Comparison of ENCODE assay signal across 8 mouse cellular contexts in the genomic region with DNA sequence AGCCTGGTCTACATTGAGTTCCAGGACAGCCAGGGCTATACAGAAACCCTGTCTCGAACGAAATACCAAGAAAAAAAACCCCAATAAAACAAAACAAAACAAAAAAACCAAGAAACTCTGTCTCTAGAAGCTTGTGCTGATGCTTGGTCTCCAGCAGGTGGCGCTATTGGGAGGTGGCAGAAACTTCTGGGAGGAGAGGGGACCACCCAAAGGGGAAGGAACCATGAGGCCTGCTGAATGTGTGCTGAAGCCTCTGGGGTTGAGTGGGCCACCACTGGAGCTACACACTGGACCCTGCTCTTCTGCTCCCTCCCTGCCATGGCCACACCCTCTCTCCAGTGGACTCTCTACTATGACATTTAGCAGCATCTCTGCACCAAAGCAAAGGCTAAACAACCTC. TPM values are rescaled to one million over a fixed set of nuclear protein-coding genes. Genes with fewer than 3 reads are reported as not detected.
DNase-seq lines count a peak whose midpoint lies in the region; ATAC-seq and TF ChIP-seq lines count a peak whose summit lies in the region.
"Had no signal": no experiment of that assay in that cellular context is flagged by ENCODE, and none has a peak within 500 bp of the region (broad histone marks: within the 10 kb centered on the region; RNA-seq: fewer than 3 reads in every experiment).

No protein-coding gene starts in this region.

- no peak for ATAC-seq in liver, embryonic 14.5 days (ENCODE audit: insufficient read depth)

- TF ChIP-seq EP300 in liver, embryonic 14.5 days (IDR thresholded peaks at IDR 0.05; ENCODE audit: low read depth) = no peak

- no peak overlapping the region for H3K9ac ChIP-seq in liver, embryonic 14.5 days (replicated peaks)
- H3K9ac ChIP-seq: heart, embryonic 15.5 days had no signal

- WGBS in thymus, adult 2 months = 13% methylated on average over 3 of the region's 3 CpGs
- whole genome bisulfite sequencing in liver, embryonic 14.5 days (ENCODE audit: insufficient replicate concordance) = 20% methylated on average over 3 of the region's 3 CpGs

- no peak overlapping the region for H3K4me2 ChIP-seq in liver, embryonic 14.5 days (ENCODE audit: low read depth)
- H3K4me2 ChIP-seq: heart, embryonic 15.5 days had no signal

- peaks cover 53% of the 10 kb centered on the region for H3K36me3 ChIP-seq in thymus, adult 2 months (ENCODE audit: control insufficient read depth, insufficient read depth, low read length)
- peaks cover 52% of the 10 kb centered on the region for H3K36me3 ChIP-seq in liver, embryonic 14.5 days (replicated peaks; ENCODE audit: control insufficient read depth, insufficient read depth, low read depth)

- H3K27me3 ChIP-seq in thymus, adult 2 months (ENCODE audit: control insufficient read depth, insufficient read depth, low read length) = no peaks in the 10 kb centered on the region
- H3K27me3 ChIP-seq in liver, embryonic 14.5 days (ENCODE audit: control insufficient read depth, insufficient read depth, low read length) = no peaks in the 10 kb centered on the region
- H3K27me3 ChIP-seq: heart, embryonic 15.5 days had no signal

- DNase-seq in heart, postnatal 36 days = peak; percentile 61 to 67
- no peak for DNase-seq in heart, adult 8-10 months (ENCODE audit: low spot score)
- peak; percentile 64 for DNase-seq in thymus, adult 2 months
- no peak for DNase-seq in thymus, adult 18-20 months
- DNase-seq in c-Kit-positive CD71-negative TER-119-negative erythroid progenitor cells, embryonic 14.5 days (ENCODE audit: low read depth) = peak; percentile 72
- no peak for DNase-seq in liver, embryonic 14.5 days (ENCODE audit: low read depth in 3 of 3, low spot score in 3 of 3)
- peak; percentile 81 for DNase-seq in thymus, postnatal 14 days

- H3K4me3 ChIP-seq in thymus, adult 2 months (ENCODE audit: control insufficient read depth, insufficient read depth, low read length) = no peak overlapping the region
- H3K4me3 ChIP-seq in liver, embryonic 14.5 days (ENCODE audit: insufficient read depth in 1 of 2, low read depth in 2 of 2, low read length in 2 of 2) = no peak overlapping the region
- H3K4me3 ChIP-seq: heart, embryonic 15.5 days had no signal

- H3K9me3 ChIP-seq in liver, embryonic 14.5 days (ENCODE audit: control insufficient read depth, low read length) = no peaks in the 10 kb centered on the region
- H3K9me3 ChIP-seq: heart, embryonic 15.5 days had no signal

- intact Hi-C loops in heart, postnatal 36 days (cut with DNase I) = no loop called here

- H3K4me1 ChIP-seq in thymus, adult 2 months (replicated peaks; ENCODE audit: control insufficient read depth, insufficient read depth, low read length) = peaks cover 8% of the 10 kb centered on the region
- H3K4me1 ChIP-seq in liver, embryonic 14.5 days (replicated peaks; ENCODE audit: control insufficient read depth in 2 of 2, insufficient read depth in 2 of 2, low read length in 1 of 2) = peaks cover 8 to 9% of the 10 kb centered on the region in 2 experiments

- no peak overlapping the region for H3K27ac ChIP-seq in thymus, adult 2 months (ENCODE audit: control insufficient read depth, insufficient read depth, low read length)
- H3K27ac ChIP-seq in liver, embryonic 14.5 days = no peak overlapping the region
- H3K27ac ChIP-seq: heart, embryonic 15.5 days had no signal

- no peak for TF ChIP-seq POLR2A in thymus, adult 2 months (IDR thresholded peaks at IDR 0.05; ENCODE audit: control insufficient read depth, extremely low read depth, insufficient read depth, low read length, poor library complexity)

- peak; percentile 68; the same call in 1 of the 2 replicates for TF ChIP-seq CTCF in thymus, adult 2 months (IDR thresholded peaks at IDR 0.05; ENCODE audit: borderline replicate concordance, control insufficient read depth, extremely low read depth, insufficient read depth, low read length, poor library complexity)
- TF ChIP-seq CTCF in liver, embryonic 14.5 days (IDR thresholded peaks at IDR 0.05; ENCODE audit: low read depth) = peak; percentile 92

RNA-seq across cellular contexts. Expression of a gene that starts 4.2 kb away (rescaled TPM):
- total RNA-seq in heart, postnatal 36 days (2021) = 10 to 100 TPM; 24.6 to 26.6 TPM
- 10 to 100 TPM; 23.3 to 27.1 (median 25.7) TPM for total RNA-seq in heart, adult 8-10 months (2022)
- 220 and 239 TPM in 2 replicates for polyA plus RNA-seq in thymus, adult 2 months (2012; rRNA removed)
- polyA plus RNA-seq in liver, embryonic 14.5 days (2012; rRNA removed) = 53.9 and 60.7 TPM in 2 replicates
- 36.5 and 42.0 TPM in 2 replicates for polyA plus RNA-seq in liver, embryonic 14.5 days (2014; fragmentation: Nextera tagmentation; extraction: Ambion mirVana)

RNA-seq across cellular contexts. Expression of a gene that starts 4.7 kb away (rescaled TPM):
- total RNA-seq in heart, postnatal 36 days (2021) = 1 to 10 TPM; 5.0 to 6.6 TPM
- 1 to 10 TPM; 5.5 to 6.0 (median 5.8) TPM for total RNA-seq in heart, adult 8-10 months (2022)
- polyA plus RNA-seq in thymus, adult 2 months (2012; rRNA removed) = 61.8 and 65.7 TPM in 2 replicates
- polyA plus RNA-seq in liver, embryonic 14.5 days (2012; rRNA removed) = 45.3 and 51.0 TPM in 2 replicates
- 21.6 and 25.7 TPM in 2 replicates for polyA plus RNA-seq in liver, embryonic 14.5 days (2014; fragmentation: Nextera tagmentation; extraction: Ambion mirVana)

RNA-seq across cellular contexts. Expression of a gene that starts 12.2 kb away (rescaled TPM):
- 10 to 100 TPM; 26.8 to 28.1 TPM for total RNA-seq in heart, postnatal 36 days (2021)
- total RNA-seq in heart, adult 8-10 months (2022) = 10 to 100 TPM; 16.4 to 28.8 (median 21.7) TPM
- 104 and 106 TPM in 2 replicates for polyA plus RNA-seq in thymus, adult 2 months (2012; rRNA removed)
- polyA plus RNA-seq in liver, embryonic 14.5 days (2012; rRNA removed) = 4.7 and 5.8 TPM in 2 replicates
- polyA plus RNA-seq in liver, embryonic 14.5 days (2014; fragmentation: Nextera tagmentation; extraction: Ambion mirVana) = 3.5 and 5.1 TPM in 2 replicates

RNA-seq across cellular contexts. Expression of a gene that starts 32.2 kb away (rescaled TPM):
- total RNA-seq in heart, postnatal 36 days (2021) = not detected
- total RNA-seq in heart, adult 8-10 months (2022) = not detected
- 0.20 and 0.27 TPM in 2 replicates for polyA plus RNA-seq in thymus, adult 2 months (2012; rRNA removed)
- 0.07 TPM in 1 of 2 replicates, not detected in the other for polyA plus RNA-seq in liver, embryonic 14.5 days (2012; rRNA removed)
- not detected in 2 replicates for polyA plus RNA-seq in liver, embryonic 14.5 days (2014; fragmentation: Nextera tagmentation; extraction: Ambion mirVana)

RNA-seq across cellular contexts. Expression of a gene that starts 48.4 kb away (rescaled TPM):
- 1 to 10 TPM; 6.8 to 9.6 TPM for total RNA-seq in heart, postnatal 36 days (2021)
- 10 to 100 TPM in 1 of 4 experiments, 1 to 10 TPM in 3; 7.8 to 10.1 (median 8.2) TPM for total RNA-seq in heart, adult 8-10 months (2022)
- polyA plus RNA-seq in thymus, adult 2 months (2012; rRNA removed) = 169 and 171 TPM in 2 replicates
- 21.2 and 30.7 TPM in 2 replicates for polyA plus RNA-seq in liver, embryonic 14.5 days (2012; rRNA removed)
- polyA plus RNA-seq in liver, embryonic 14.5 days (2014; fragmentation: Nextera tagmentation; extraction: Ambion mirVana) = 25.2 and 28.1 TPM in 2 replicates

Comparison
In these comparisons a context has a peak if more than half of its experiments do, and no peak if none do; other contexts are left out.
1. DNase-seq: peak in heart, postnatal 36 days (2 of 2), thymus, adult 2 months (single experiment), c-Kit-positive CD71-negative TER-119-negative erythroid progenitor cells, embryonic 14.5 days (single experiment) and thymus, postnatal 14 days (single experiment); none in heart, adult 8-10 months (single experiment), thymus, adult 18-20 months (0 of 2) and liver, embryonic 14.5 days (0 of 3).